Mouse (Mus musculus) right cerebral cortex, postnatal 25 days (tissue): ENCODE results near the gene Steap2.
A peak's percentile ranks its signal among the peaks of the same experiment; 100 is the strongest.
"Not testable (repeated sequence)": the region's sequence is repeated elsewhere in the genome, so short reads cannot be mapped to it uniquely, and the experiment has no call there.

Experiments used
- DNase-seq: peaks from one replicate; pipeline ENCODE4 v3.0.0; 2022

The Steap2 gene

DNA sequence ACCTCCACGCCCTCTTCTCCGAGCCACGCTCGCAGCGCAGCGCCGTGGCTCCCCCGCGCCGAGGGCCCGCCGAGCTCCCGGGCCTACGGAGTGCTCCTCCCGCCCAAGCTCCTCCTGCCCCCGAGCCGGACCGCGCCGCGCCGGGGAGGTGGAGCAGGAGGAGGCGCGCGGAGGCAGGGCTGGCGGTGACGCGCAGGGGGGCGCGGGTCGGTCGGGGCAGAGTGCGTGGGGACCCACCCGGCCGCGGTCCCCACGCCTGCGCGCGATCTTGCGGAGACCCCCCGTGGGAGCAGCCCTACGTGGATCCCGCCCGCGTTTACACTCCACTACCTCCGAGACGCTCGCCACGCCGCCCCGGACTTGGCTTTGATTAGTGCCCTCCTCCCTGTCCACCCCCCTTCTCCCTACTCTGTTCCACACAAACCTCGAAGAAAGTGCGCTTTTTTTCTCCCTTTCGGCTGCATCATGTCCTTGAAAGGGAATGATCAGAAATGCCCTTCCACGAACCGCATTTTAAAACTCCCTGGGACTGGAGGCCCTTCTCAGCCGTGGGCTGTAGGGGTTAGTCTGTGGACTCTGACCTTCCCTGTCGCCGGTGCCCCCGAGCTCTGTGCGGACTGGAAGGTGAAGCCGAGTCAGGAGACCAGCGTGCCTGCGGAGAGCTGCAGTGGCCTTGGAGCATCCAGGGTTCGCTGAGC is at the start of gene Steap2:
Gene Steap2 (minus strand): TSS at position 623 of the 698 bp plus-strand sequence.
- peak; percentile 50 for DNase-seq

DNA sequence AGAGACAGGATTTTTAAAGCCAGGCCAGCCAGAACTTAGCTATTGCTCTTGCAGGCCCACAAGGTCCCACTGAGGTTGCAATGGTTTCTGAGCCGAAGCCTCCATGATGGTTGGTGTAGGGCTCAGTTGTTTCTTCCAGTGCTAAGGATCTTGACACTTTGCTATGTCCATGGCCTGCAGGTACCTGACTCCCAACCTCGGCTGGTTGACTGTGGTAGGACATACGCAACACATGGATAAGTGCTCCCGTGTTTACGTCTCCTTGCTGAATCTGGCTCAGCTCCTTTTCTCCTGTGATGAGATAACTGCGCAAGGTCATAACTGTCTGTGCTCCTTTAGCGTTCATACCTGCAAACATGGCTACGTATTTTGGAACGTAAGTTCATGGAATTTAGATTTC is 40.1 kb upstream of the Steap2 start:
- no peak for DNase-seq

DNA sequence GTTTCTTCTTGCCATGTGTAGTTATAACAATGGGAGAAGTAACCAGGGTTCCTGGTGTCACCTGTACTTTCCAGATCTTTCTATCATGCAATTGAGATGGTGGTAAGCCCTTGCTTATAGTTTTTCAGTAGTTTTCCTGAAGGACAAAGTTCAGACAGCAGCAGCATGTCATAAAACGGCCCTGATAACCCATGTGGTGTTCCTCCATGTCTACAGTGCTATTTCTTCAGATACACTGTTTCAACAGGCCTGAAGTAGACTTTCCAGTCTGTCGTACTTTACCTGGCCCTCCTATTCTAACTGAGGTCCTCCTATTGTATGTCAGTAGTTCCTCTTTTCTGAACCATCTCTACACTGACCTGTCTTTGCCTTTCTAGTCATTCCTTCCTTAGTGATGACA is 38.5 kb upstream of the Steap2 start:
- no peak for DNase-seq

DNA sequence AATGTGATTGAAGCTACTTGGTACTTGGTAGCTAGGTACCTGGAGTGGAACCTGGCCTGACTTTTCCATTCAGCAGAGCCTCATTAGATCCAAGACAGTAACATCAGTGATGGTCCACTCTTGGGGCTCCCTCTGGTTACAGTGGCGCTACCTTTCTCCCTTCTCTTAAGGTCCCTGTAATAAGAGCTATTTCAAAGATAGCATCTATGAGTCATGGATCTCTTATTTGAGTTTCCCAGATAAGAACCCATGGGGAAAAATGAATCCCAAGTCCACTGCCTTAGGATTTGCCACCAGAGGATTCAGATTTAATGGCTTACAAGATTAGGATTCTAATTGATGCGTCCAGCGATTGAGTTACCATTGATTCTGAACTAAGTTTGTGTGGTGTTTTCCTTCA is 37.8 kb upstream of the Steap2 start:
- DNase-seq, result no peak

DNA sequence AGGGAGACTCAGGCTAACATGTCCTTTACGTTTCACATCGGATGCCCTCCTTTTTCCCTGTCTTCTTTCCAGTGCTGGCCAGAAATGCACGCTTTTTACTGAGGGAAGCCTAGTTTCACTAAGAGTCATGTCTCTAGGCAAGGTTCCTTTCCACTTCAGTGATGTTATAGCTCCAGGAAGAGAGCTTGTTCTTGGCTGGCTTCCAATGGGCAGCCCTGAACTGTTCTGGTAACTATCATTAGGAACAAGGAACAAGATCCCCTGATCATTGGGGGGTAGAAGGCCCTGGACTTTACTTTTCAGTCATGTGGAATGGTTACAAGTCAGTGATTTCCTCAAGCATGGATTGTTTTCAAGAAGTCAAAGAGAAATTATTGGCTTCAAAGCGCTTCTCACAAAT is 35.5 kb upstream of the Steap2 start:
- DNase-seq, result no peak

DNA sequence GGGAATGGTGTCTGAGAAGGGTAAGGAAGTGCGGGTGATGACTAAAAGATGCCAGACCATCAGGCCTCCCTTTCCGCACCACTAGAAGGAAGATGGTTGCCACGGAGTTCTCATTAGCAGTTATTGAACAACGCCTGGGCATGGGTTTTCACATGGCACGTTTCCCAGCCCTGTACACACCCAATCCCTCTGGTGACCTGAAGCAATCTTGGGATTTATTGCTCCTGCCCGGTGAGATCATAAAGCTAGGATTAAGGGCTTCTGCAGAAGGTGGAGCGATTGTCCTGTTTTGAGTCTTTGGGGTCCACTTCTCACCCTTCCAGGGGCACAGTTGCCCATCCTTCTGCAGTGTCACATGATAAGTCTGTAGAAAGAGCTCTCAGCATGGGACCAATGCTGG is 27.8 kb upstream of the Steap2 start:
- DNase-seq, result no peak

DNA sequence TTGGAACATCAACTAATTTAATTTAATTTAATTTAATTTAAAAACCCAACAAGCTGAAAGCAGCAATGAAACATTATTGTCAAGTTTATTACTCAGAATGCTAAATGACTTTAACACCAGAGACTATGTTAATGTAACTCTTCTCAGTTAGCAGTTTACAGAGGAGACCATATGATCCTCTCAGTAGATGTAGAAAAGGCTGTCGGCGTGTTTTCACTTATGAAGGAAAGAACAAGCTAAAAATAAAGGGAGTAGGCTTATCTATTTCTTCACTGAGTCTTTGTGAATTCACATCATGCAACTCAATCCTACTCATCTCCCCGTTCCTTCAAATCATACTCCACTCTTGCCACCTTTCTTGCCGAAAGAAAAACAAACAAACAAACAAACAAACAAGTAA is 16.7 kb upstream of the Steap2 start:
- no peak for DNase-seq

DNA sequence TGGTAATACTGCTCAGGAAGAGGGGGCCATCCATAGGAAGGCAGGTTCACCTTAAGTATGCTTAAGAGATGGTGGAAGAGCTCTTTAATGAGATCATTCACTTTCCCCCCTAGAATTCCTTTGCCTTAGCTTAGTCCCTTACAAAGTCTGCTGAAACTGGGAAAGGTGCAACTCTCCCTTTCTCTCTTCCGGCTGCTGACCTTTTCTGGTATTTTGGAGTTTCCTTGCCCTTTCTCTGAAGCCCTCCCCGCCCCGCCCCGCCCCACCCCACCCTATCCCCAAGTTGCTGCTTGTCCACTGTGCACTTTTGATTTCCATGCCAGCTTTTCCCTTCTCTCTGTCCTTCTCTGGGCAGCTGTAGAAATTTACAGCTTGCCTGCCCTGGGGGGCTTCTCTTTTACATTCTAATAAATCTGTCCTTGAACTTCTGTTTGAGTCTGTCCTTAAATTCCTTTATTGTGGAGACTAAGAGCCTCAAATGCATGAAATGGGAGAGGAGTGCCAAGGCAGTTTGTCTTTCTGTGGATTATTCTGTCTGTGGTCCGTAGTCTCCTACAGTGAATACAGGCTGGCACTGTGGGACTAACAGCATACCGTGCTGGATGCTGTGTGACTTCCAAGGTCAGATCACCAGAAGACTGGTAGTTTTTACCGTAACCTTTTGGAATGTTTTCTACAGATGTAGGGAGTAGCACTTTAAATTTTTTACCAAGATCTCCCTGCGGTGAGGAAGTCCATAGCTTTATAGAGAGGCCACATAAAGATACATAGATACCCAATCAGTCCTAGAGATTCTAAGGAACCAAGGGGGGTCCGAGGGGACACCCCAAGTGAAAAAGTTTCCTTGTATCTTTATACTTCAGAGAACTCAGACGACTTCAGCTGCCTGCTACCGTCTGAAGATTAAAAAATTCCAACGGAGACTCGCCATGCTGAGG is 13.2 kb upstream of the Steap2 start:
- no peak for DNase-seq

DNA sequence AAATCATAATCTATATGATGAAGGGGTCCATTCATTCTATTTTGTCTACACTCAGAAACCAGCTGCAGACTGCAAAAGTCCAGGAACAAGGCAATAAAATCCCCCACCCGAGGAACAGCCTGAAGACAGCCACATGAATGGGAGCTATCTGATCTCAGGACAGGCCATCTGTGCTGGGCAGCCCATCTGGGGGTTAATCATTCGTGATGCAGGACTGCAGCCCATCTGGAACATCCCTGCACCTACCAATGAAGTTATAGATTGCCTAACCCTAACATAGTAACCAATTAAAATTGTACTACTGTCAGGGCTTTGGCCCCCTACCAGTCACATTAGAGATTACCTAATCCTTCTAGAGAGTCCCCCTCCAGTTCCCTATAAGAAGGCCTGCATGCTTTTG is 10.6 kb upstream of the Steap2 start:
- DNase-seq, result no peak

DNA sequence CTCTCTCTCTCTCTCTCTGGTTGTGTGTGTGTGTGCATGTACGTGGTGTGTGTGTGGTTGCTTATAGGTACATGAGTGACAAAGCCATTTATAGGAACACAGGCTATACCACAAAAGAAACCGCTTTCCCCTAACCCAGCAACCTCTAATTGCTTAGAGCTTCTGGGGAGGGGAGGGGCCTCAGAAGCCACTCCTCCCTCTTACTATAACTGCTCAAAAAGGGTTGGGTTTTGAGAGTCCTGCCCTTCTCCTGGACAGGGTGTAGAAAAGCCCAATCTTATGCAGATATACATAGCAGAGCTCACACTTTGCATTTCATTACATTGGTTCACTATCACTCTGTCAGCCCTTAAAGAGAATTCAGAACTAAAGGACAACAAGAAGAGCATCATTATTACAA is 6.0 kb upstream of the Steap2 start:
- DNase-seq, result no peak

DNA sequence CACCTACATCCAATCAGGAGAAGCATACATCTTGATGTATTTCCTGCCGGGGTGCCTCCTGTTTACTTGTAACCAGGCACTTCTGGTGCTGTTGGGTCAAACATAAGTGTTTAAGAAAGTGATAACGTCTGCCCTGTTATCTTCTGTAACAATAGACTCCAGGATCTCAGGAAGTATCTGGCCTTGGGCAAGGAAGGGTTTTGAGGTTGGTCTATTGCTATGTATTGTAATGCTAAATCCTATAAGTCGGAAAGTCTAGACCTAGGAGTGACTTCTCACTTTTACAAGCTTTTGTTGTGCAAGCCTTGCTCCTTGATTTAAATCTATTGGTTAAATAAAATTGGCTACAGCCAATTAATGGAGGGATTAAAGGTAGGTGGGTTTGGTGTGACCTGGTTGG is 4.5 kb upstream of the Steap2 start:
- DNase-seq, result no peak

DNA sequence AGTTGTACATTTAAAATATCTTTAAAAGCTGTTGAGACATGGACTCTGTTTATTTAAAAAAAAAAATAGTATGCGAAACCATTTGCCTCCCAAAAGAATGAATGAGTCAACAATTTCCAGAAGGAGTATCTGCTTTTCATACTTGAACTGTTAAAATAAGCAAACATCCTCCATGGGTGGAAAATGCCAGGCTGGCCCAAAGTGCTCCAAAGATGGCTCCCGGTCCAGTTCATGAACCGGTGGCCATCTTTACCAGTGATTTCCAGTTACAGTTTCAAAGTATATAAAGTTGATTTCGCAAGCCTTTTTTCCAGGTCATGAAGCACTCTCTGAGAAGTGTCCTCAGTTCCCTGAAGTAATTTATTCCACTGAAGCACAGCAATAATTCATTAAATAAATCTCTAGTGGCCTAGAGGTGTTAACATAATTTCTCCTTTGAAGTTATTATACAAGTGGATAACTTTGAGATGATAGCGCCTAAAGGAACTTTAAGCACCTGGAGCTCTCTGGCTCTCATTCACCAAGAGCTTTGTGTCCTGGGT is 1.1 kb upstream of the Steap2 start:
- no peak for DNase-seq

DNA sequence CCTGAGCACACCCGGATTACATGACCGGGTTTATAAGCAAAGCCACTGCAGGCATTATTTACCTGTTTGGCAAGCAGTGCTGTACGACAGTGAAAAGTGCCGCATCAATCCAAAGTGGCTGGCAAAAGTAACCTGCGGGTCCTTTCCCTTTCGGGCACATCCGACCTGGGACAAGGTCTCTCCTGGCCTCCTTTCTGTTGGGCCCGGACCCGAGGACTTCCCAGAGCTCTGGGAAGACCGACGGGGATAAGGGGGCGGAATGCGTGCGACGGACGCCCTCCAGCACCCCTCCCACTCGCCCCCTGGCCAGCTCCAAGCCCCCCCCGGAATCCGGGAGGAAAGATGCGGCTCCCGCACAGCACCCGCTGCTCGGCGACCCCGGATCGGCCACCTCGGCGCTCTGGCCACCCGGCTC is 830 bp downstream of the Steap2 start:
- DNase-seq, result peak; percentile 7

DNA sequence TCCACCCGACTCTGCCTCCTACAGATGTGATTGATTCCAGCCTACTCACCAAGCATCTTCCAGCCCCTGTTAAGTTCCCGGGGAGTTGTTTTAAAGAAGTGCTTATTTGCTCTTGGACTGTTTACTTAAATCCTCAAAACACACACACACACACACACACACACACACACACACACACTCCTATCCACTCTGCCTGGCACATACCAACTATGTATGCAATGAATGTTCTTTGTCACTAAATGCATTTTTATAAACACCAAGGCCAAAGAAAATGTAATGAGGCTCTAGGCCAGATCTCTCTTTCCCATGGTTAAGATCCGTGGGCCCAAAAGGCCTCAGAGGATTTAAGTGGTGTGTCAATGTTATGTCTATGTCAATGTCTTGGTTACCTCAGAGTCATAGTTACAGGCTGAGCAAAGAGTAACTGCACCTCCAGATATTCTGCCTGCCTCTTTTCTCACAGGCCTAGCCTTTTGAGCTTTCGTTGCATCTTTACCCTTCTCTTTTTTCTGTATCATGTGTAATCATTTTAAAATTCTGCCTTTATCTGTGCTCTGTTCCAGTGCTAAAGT is 2.1 kb downstream of the Steap2 start:
- no peak for DNase-seq

DNA sequence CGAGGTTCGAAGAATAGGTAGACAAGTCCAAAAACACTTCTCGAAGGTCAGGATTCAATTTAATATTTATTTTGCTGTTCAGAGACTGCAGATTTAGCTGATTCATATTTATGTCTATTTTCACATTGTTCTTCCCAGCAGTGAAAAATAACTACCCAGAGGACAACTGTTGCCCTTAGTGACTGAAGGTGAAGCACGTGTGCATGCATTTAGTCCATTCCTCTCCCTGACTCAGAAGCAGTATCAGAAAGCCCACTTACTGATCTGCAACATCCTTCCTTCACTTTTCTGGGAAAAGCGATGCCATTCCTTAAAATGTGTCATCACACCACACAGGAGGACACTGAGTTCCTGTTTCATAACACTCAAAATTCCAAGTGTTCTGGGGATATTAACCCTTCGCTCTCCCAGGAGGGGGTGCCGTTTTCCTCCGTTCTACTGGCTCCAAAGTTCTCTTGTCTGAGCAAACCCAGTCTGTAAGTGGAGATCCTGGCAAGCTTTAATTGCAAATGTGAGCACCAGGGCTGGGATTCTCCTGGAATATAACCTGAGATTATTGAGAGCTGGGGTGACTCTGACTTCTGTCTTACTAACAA is 5.3 kb downstream of the Steap2 start:
- DNase-seq, result no peak

DNA sequence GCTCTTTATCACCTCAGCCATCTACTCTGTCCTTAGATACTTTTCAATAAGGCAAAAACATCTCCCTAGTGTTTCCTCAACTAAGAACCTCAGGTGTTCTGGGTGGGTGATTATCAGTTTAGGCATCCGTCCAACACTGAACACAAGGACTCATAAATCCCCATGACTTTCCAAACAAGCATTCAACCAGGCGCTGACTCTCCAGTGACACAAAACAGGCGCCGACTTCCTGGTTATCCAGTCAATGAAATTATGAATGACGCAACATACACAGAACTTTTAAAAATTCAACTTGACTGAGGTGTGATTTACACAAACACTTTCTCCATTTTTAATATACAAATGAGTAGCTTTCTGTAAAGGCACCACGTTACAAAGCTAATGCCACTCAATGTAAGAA is 6.2 kb downstream of the Steap2 start:
- no peak for DNase-seq

DNA sequence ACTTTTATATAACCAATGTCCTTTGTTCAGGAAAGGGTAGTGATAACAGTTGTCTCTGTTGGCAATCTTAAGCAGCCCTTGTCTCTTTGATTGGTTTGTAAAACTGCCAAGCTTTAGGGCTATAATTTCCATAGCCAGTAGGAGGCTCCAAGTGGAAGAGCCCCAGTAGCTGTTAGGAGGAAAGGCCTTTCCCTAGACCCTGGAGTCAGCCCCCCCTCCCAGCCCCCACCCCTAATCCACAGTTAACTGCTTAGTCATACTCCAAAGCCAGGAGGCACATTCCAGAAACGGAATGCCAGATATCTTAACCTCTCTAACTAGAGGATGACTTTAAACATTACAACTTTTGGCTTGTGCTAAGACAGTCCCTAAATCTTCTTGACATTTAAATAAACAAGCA is 7.4 kb downstream of the Steap2 start:
- DNase-seq, result no peak

DNA sequence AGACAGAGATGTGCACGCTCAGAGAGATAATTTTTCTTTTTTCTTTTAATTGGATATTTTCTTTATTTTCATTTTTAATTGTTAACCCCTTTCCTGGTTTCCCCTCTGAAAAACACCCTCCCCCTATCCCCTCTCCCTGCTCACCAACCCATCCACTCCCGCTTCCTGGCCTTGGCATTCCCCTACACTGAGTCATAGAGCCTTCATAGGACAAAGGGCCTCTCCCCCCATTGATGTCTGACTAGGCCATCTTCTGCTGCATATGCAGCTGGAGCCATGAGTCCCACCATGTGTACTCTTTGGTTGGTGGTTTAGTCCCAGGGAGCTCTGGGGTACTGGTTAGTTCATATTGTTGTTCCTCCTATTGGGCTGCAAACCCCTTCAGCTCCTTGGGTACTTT is 9.4 kb downstream of the Steap2 start:
- DNase-seq, result not testable (repeated sequence)

DNA sequence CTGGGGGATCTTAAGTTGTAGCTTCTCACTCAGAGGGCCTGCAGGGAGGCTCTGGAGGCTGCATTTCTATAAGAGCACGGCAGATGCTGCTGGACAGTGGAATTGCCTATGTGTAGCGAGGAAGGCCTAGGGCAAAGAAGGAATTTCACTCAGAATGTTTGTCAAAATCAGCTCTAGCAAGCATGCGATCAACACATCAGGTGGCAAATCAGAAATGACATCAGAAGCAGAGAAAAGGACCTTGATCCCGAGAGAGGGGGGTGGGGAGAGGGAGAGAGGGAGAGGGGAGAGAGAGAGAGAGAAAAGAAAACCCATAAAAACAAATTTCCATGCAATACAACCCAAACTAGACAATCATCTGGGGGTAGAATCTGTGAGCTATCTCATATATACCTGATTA is 11.1 kb downstream of the Steap2 start:
- DNase-seq, result no peak

DNA sequence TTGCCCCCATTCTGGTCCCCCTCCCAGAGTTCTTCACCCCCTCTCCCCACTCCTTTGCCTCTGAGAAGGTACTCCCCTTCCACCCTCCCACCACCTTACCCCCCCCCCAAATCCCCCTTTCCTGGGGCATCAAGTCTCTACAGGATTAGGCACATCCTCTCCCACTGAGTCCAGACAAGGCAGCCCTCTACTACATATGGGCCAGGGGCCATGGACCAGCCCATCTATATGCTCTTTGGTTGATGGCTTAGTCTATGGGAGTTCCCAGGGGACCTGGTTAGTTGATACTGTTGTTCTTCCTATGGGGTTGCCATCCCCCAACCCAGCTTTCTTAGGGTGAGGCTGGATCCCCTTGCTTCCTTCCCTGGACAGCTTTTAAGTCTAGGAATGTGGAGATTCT is 14.9 kb downstream of the Steap2 start:
- DNase-seq, result no peak

DNA sequence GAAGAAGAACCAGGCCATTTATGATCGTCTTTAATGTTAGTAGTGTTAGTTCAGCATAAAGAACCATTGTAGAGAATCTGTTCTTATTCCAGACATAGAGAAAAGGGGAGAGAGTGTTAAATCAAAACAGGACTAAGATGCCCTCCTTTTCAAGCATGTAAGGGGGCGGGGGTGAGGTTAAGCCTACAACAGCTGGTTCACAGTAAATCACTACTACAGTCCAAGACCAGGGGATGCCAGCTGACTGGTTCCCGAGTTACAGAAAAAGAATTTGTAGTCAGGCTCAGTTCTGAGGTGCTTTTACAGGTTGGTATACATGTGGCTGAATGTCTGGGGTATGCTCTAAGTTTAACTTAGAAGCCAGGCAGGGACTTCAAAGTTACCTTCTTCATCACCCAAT is 18.3 kb downstream of the Steap2 start:
- DNase-seq, result no peak

DNA sequence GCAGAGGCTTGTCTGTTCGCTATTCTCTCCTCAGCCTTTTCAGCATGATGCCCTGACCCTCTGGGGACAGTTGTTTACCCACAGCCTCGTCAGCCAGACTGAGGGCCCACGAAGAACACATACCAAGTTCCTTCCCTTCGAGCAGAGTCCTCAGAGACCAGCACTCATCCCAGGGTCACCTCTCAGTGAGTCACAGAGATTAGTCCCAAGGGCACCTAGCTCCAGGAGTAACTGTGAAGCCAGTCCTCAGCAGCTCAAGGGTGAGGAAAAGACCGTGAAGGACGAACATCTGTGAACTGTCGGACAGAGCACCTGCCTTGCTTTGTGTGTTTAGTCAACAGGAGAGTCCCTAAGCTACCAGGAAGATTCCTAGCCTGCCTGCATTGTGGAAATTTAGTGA is 25.5 kb downstream of the Steap2 start:
- DNase-seq, result no peak

DNA sequence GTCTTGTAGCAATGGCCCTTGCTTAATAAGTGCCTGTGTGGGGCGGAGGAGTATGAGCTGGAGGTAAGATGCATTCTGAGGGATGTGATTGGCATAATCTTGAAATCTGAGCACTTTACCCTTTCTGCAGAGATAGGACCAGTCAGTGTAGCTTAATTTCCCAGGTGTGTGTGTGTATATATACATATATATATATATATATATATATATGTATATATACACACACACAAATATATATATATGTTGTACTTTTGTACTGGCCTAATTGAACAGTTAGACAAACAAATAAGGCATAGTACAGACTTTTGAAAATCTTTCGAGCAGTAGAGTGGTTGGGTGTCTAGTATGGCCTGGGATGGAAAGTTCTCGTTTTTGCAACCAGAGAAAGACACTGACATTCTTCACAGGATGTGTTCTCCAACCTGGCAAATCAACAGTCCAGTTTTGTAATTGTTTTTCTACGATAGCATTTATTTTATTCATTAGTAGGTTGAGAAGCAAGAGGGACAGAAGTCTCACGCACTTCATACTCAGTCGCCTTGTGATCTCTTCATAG is 29.9 kb downstream of the Steap2 start:
- no peak for DNase-seq
